In the genomic region with DNA sequence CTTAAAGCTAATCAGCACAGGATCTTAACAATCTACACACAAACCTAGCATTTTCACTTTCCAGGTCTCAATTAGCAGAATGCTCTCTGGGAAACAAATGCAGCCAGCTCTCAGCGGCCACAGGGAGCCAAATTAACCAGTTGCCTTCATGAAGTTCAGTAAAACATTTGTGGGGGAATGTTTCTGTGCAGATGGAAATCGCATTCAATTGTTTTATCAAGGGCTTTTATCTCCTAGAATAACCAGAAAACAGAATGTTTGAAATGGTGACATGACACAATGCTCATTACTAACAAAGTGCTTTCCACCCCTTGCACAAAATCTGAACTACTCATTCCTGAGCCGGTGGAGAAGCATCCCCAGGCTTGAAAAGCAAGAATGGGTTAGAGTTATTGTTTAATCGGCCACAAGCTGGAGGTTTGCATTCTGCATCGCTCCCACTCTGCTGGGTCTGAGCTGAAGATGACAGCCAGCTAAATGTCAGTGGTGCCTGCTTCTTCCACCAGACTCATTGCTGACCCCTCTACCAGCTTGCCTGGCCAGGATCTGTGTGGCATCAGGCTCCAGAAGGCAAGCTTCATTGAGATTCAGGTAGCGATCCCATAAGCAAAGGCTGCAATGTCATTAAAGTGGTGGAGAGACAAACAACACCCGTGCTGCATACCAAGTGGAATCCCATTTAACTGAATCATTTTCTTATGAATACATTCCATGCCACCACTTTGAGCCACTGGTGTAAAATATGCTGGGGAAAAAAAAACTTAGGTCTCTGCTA, we compare ENCODE assay signal across 12 mouse cellular contexts.
DNase-seq lines count a peak whose midpoint lies in the region; ATAC-seq lines count a peak whose summit lies in the region.
"Had no signal": no experiment of that assay in that cellular context is flagged by ENCODE, and none has a peak within 500 bp of the region (broad histone marks: within the 10 kb centered on the region; RNA-seq: fewer than 3 reads in every experiment).

No protein-coding gene starts in this region.

- intact Hi-C loops in heart, postnatal 25 days (cut with DNase I), result no loop called here

- no peaks in the 10 kb centered on the region for H3K36me3 ChIP-seq in heart, embryonic 10.5 days
- H3K36me3 ChIP-seq in neural tube, embryonic 15.5 days, result no peaks in the 10 kb centered on the region
- H3K36me3 ChIP-seq in liver, embryonic 11.5 days (ENCODE audit: control insufficient read depth, insufficient read depth, low read length), result no peaks in the 10 kb centered on the region
- H3K36me3 ChIP-seq: liver, embryonic 12.5 days had no signal

- no peaks in the 10 kb centered on the region for H3K27me3 ChIP-seq in heart, embryonic 10.5 days (ENCODE audit: insufficient read depth, poor library complexity, severe bottlenecking)
- H3K27me3 ChIP-seq in neural tube, embryonic 15.5 days (replicated peaks), result no peaks in the 10 kb centered on the region
- H3K27me3 ChIP-seq in liver, embryonic 11.5 days (replicated peaks; ENCODE audit: control insufficient read depth, insufficient read depth, low read length), result no peaks in the 10 kb centered on the region
- H3K27me3 ChIP-seq: liver, embryonic 12.5 days had no signal

- H3K4me1 ChIP-seq in heart, embryonic 10.5 days, result peaks cover 13% of the 10 kb centered on the region; the same call in 1 of the 2 replicates
- H3K4me1 ChIP-seq in neural tube, embryonic 15.5 days, result peaks cover 8% of the 10 kb centered on the region
- H3K4me1 ChIP-seq in liver, embryonic 11.5 days (replicated peaks; ENCODE audit: control insufficient read depth, insufficient read depth, low read length), result no peaks in the 10 kb centered on the region
- H3K4me1 ChIP-seq: liver, embryonic 12.5 days had no signal

- no peak overlapping the region for H3K4me3 ChIP-seq in heart, embryonic 10.5 days
- no peak overlapping the region for H3K4me3 ChIP-seq in neural tube, embryonic 15.5 days (replicated peaks)
- no peak overlapping the region for H3K4me3 ChIP-seq in liver, embryonic 11.5 days (ENCODE audit: low read depth, low read length)
- H3K4me3 ChIP-seq: liver, embryonic 12.5 days had no signal

- peak; percentile 75; the same call in 1 of the 2 replicates for ATAC-seq in neural tube, embryonic 15.5 days (ENCODE audit: low FRiP score)
- no peak for ATAC-seq in liver, embryonic 11.5 days (replicated peaks; ENCODE audit: low FRiP score)
- ATAC-seq: liver, embryonic 12.5 days had no signal

- peak overlapping the region; percentile 67; the same call in 1 of the 2 replicates for H3K27ac ChIP-seq in heart, embryonic 10.5 days
- H3K27ac ChIP-seq in neural tube, embryonic 15.5 days (replicated peaks), result peak overlapping the region; percentile 68
- no peak overlapping the region for H3K27ac ChIP-seq in liver, embryonic 11.5 days (ENCODE audit: low read depth, low read length)
- H3K27ac ChIP-seq: liver, embryonic 12.5 days had no signal

- no peaks in the 10 kb centered on the region for H3K9me3 ChIP-seq in heart, embryonic 10.5 days
- no peaks in the 10 kb centered on the region for H3K9me3 ChIP-seq in neural tube, embryonic 15.5 days (replicated peaks)
- no peaks in the 10 kb centered on the region for H3K9me3 ChIP-seq in liver, embryonic 11.5 days (ENCODE audit: control insufficient read depth, low read length)
- H3K9me3 ChIP-seq: liver, embryonic 12.5 days had no signal

- H3K4me2 ChIP-seq in neural tube, embryonic 15.5 days, result peak overlapping the region; percentile 7; the same call in 1 of the 2 replicates
- no peak overlapping the region for H3K4me2 ChIP-seq in liver, embryonic 11.5 days
- H3K4me2 ChIP-seq: liver, embryonic 12.5 days had no signal

- DNase-seq in heart, embryonic 10.5 days (ENCODE audit: low spot score), result no peak
- no peak for DNase-seq in heart, postnatal 25 days (ENCODE audit: low spot score)
- peak; percentile 47 to 58 for DNase-seq in right cerebral cortex, postnatal 10 days (ENCODE audit: low spot score in 2 of 2)
- DNase-seq in right cerebral cortex, adult 18-20 months, result no peak
- DNase-seq in layer of hippocampus, postnatal 10 days (ENCODE audit: low spot score in 2 of 2), result peak; percentile 24 to 39
- DNase-seq in liver, embryonic 11.5 days (ENCODE audit: low spot score), result no peak
- no peak for DNase-seq in thymus, postnatal 0 days (ENCODE audit: low spot score)
- DNase-seq: B cell, adult 2 months; cerebellum, postnatal 36 days; kidney, postnatal 36 days had no signal

- 67% methylated on average over 7 of the region's 7 CpGs for WGBS in heart, embryonic 10.5 days
- WGBS in neural tube, embryonic 15.5 days, result 49% methylated on average over 7 of the region's 7 CpGs
- 69% methylated on average over 7 of the region's 7 CpGs for WGBS in liver, embryonic 11.5 days

- no peak overlapping the region for H3K9ac ChIP-seq in neural tube, embryonic 15.5 days (replicated peaks)
- no peak overlapping the region for H3K9ac ChIP-seq in liver, embryonic 11.5 days (ENCODE audit: low read depth, low read length)
- H3K9ac ChIP-seq: liver, embryonic 12.5 days had no signal

Comparison
In these comparisons a context has a peak if more than half of its experiments do, and no peak if none do; other contexts are left out.
1. DNase-seq: peak in right cerebral cortex, postnatal 10 days (2 of 2) and layer of hippocampus, postnatal 10 days (2 of 2); none in heart, embryonic 10.5 days (single experiment), heart, postnatal 25 days (single experiment), right cerebral cortex, adult 18-20 months (single experiment), liver, embryonic 11.5 days (single experiment) and thymus, postnatal 0 days (single experiment).